Mouse (Mus musculus): ENCODE data around the gene Arrdc5.

DNA sequence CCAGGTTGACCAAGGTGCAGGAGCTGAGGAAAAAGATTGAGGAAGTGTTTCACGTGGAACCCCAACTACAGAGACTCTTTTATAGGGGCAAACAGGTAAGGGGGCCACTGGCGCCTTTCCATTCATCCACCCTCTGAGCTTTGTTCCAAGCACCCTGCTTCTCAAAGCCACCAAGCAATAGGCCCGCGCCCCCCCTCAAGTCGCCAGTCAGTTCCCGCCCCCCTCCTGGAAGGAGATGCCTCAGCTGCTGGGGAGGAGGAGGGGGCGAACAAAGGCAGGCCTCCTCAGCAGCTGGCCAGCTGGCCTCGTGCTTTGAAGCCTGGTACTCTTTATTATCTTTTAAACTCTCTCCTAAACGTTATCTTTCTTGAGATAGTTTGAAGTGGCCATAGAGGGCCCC is 5.1 kb upstream of the Arrdc5 start:
- no peak for TF ChIP-seq RAD21 (IDR thresholded peaks at IDR 0.05; ENCODE audit: low read depth, low read length)
- no peak for TF ChIP-seq MYC (IDR thresholded peaks at IDR 0.05; ENCODE audit: low read depth, low read length)
- TF ChIP-seq EP300 (IDR thresholded peaks at IDR 0.05; ENCODE audit: low read length) = no peak
- TF ChIP-seq USF1 (IDR thresholded peaks at IDR 0.05; ENCODE audit: low read depth, low read length) = no peak
- TF ChIP-seq SMC3 (IDR thresholded peaks at IDR 0.05; ENCODE audit: low read depth, low read length) = no peak
- TF ChIP-seq USF2 (conservative IDR thresholded peaks at IDR 0.05; ENCODE audit: low read depth, low read length) = no peak
- TF ChIP-seq HCFC1 (IDR thresholded peaks at IDR 0.05; ENCODE audit: low read depth, low read length) = no peak
- no peak for TF ChIP-seq MEF2A (IDR thresholded peaks at IDR 0.05; ENCODE audit: borderline replicate concordance, low read depth, low read length)
- TF ChIP-seq UBTF (IDR thresholded peaks at IDR 0.05; ENCODE audit: low read depth, low read length) = no peak
- TF ChIP-seq NELFE (IDR thresholded peaks at IDR 0.05; ENCODE audit: low read depth, low read length) = no peak
- TF ChIP-seq ZNF384 (IDR thresholded peaks at IDR 0.05; ENCODE audit: low read depth, low read length) = no peak
- TF ChIP-seq CTCF (conservative IDR thresholded peaks at IDR 0.05 in 1 of 2, IDR thresholded peaks at IDR 0.05 in 1 of 2; ENCODE audit: low read depth in 2 of 2, low read length in 2 of 2) = no peak
- TF ChIP-seq GABPA (IDR thresholded peaks at IDR 0.05; ENCODE audit: insufficient replicate concordance, low read depth, low read length) = no peak

All from CH12.LX (cell line).